Mouse (Mus musculus) liver, adult 2 months (tissue): ENCODE results near the gene Ffar1. TPM values are rescaled to one million over a fixed set of nuclear protein-coding genes. Genes with fewer than 3 reads are reported as not detected.
A peak's percentile ranks its signal among the peaks of the same experiment; 100 is the strongest.

ENCODE experiments used
- DNase-seq: peaks from one replicate; pipeline ENCODE4 v3.0.0-alpha.2; 2011; ENCODE audit warnings: low read depth, low spot score; ENCODE audit errors: extremely low read depth
- H3K27ac ChIP-seq: fragments of 200-500 bp; replicated peaks from 2 replicates; pipeline ENCODE4 v1.5.1; 2012; ENCODE audit warnings: low read depth, mild to moderate bottlenecking, control low read depth, inconsistent platforms, low read length; ENCODE audit not compliant: insufficient read depth
- H3K27me3 ChIP-seq: fragments of 200-500 bp; 2 replicates; pipeline ENCODE4 v1.6.1; 2012; ENCODE audit warnings: mild to moderate bottlenecking, moderate library complexity, low read length, inconsistent platforms; ENCODE audit not compliant: control insufficient read depth, insufficient read depth
- H3K36me3 ChIP-seq: fragments of 200-500 bp; 2 replicates; pipeline ENCODE4 v1.6.1; 2012; ENCODE audit warnings: low read length, inconsistent platforms; ENCODE audit not compliant: control insufficient read depth, insufficient read depth
- H3K4me1 ChIP-seq: fragments of 200-500 bp; 2 replicates; pipeline ENCODE4 v1.6.1; 2011; ENCODE audit warnings: low read length; ENCODE audit not compliant: control insufficient read depth, insufficient read depth
- H3K4me3 ChIP-seq: fragments of 200-500 bp; 2 replicates; pipeline ENCODE4 v1.5.1; 2011; ENCODE audit warnings: low read depth, mild to moderate bottlenecking, control low read depth, low read length, moderate library complexity; ENCODE audit not compliant: insufficient read depth
- H3K79me2 ChIP-seq: fragments of 200-500 bp; 2 replicates; pipeline ENCODE4 v1.6.1; 2012; ENCODE audit warnings: inconsistent platforms, mild to moderate bottlenecking, low read length, moderate library complexity; ENCODE audit not compliant: control insufficient read depth, insufficient read depth
- H3K9ac ChIP-seq: fragments of 200-500 bp; 2 replicates; pipeline ENCODE4 v1.6.1; 2012; ENCODE audit warnings: low read depth, mild to moderate bottlenecking, control low read depth, inconsistent platforms, low read length
- CTCF ChIP-seq: fragments of 200-500 bp; IDR thresholded peaks from 2 replicates; pipeline ENCODE4 v1.5.1; 2011; ENCODE audit warnings: low read depth, low read length, control low read depth
- POLR2A ChIP-seq: fragments of 200-500 bp; IDR thresholded peaks from 2 replicates; pipeline ENCODE4 v1.6.1; 2011; ENCODE audit warnings: low read length, control low read depth; ENCODE audit not compliant: insufficient read depth; ENCODE audit errors: extremely low read depth
- WGBS: fragments of 180-500 bp; shearing (Covaris S2); methylation state at CpG from one replicate; pipeline ENCODE4 v1.1.7; 2018; 5-methylcytosine and 5-hydroxymethylcytosine counted together
- polyA plus RNA-seq: library from polyadenylated mRNA; depleted of rRNA; stranded (reverse); fragments of >200 nt; gene quantifications from 2 replicates; pipeline ENCODE4 v1.2.3, GENCODE M21; 2012
- total RNA-seq: library from RNA; depleted of rRNA; stranded (reverse); fragments of >200 nt; gene quantifications from 2 replicates; pipeline ENCODE4 v1.2.3, GENCODE M21; 2014

The Ffar1 gene
- total and polyA plus RNA-seq, 2 experiments = 0.21 TPM; not detected in 1

- Histone ChIP-seq H3K36me3 (no peaks in the 10 kb centered on the region), H3K4me1 (no peaks in the 10 kb centered on the region), H3K4me3 (no peak overlapping the region), H3K27ac (no peak overlapping the region), H3K79me2 (no peaks in the 10 kb centered on the region), H3K9ac (no peak overlapping the region), H3K27me3 (no peaks in the 10 kb centered on the region)
- TF ChIP-seq CTCF = no peak
- DNase-seq = no peak
These were observed 22.7 kb upstream of the Ffar1 start for GRCm38 (mm10) chr7:30884047-30884446.

GRCm38 (mm10) chr7:30881367-30881766 is 20.0 kb upstream of the Ffar1 start:
- DNase-seq = no peak
- Histone ChIP-seq H3K4me3 (no peak overlapping the region), H3K27ac (no peak overlapping the region), H3K4me1 (no peaks in the 10 kb centered on the region), H3K79me2 (no peaks in the 10 kb centered on the region), H3K9ac (no peak overlapping the region), H3K27me3 (no peaks in the 10 kb centered on the region), H3K36me3 (no peaks in the 10 kb centered on the region)
- WGBS = 82% methylated on average over 3 of the region's 3 CpGs
- TF ChIP-seq POLR2A = no peak
- TF ChIP-seq CTCF = no peak

- WGBS = 62% methylated on average over 7 of the region's 7 CpGs
- Histone ChIP-seq H3K36me3 (no peaks in the 10 kb centered on the region), H3K27me3 (no peaks in the 10 kb centered on the region), H3K79me2 (no peaks in the 10 kb centered on the region), H3K4me1 (no peaks in the 10 kb centered on the region), H3K27ac (no peak within 1 kb of the TSS), H3K9ac (no peak within 1 kb of the TSS), H3K4me3 (no peak within 1 kb of the TSS)
- TF ChIP-seq CTCF (no peak), POLR2A (no peak)
- DNase-seq = no peak
These were observed 18.8 kb upstream of the Ffar1 start, which contains the start of gene Cd22 for GRCm38 (mm10) chr7:30880176-30880575. Gene Cd22 (minus strand): TSS chr7:30880342.

GRCm38 (mm10) chr7:30878950-30879349 is 17.6 kb upstream of the Ffar1 start:
- H3K4me3 ChIP-seq = no peak overlapping the region
- no peak for DNase-seq
- no peaks in the 10 kb centered on the region for H3K4me1 ChIP-seq
- H3K27ac ChIP-seq = no peak overlapping the region
- no peak overlapping the region for H3K9ac ChIP-seq
- WGBS = 84% methylated on average over 6 of the region's 6 CpGs
- no peaks in the 10 kb centered on the region for H3K27me3 ChIP-seq
- TF ChIP-seq CTCF (no peak), POLR2A (no peak)
- H3K79me2 ChIP-seq = no peaks in the 10 kb centered on the region
- H3K36me3 ChIP-seq = no peaks in the 10 kb centered on the region

- Histone ChIP-seq H3K27me3 (no peaks in the 10 kb centered on the region), H3K27ac (no peak overlapping the region), H3K9ac (peak overlapping the region; percentile 8; the same call in 1 of the 2 replicates), H3K36me3 (no peaks in the 10 kb centered on the region), H3K79me2 (no peaks in the 10 kb centered on the region), H3K4me1 (peaks cover 1% of the 10 kb centered on the region; the same call in 1 of the 2 replicates), H3K4me3 (no peak overlapping the region)
- WGBS = 9% methylated on average over 15 of the region's 15 CpGs
- peak; percentile 74 for DNase-seq
- TF ChIP-seq CTCF (peak; percentile 83), POLR2A (no peak)
These were observed 11.7 kb upstream of the Ffar1 start for GRCm38 (mm10) chr7:30873083-30873482.

- DNase-seq = no peak
- H3K79me2 ChIP-seq = no peaks in the 10 kb centered on the region
- H3K36me3 ChIP-seq = no peaks in the 10 kb centered on the region
- H3K27me3 ChIP-seq = no peaks in the 10 kb centered on the region
- H3K4me3 ChIP-seq = no peak overlapping the region
- WGBS = 79% methylated on average over 8 of the region's 8 CpGs
- no peak overlapping the region for H3K27ac ChIP-seq
- no peaks in the 10 kb centered on the region for H3K4me1 ChIP-seq
- H3K9ac ChIP-seq = no peak overlapping the region
- TF ChIP-seq CTCF = no peak
- TF ChIP-seq POLR2A = no peak
These were observed 2.0 kb upstream of the Ffar1 start for GRCm38 (mm10) chr7:30863386-30863785.
